ENCODE assay signal across 22 mouse cellular contexts in genomic region chr10:56974812-56975211, GRCm38 (mm10).
DNase-seq lines count a peak whose midpoint lies in the region; ATAC-seq and TF ChIP-seq lines count a peak whose summit lies in the region.
"Had no signal": no experiment of that assay in that cellular context is flagged by ENCODE, and none has a peak within 500 bp of the region (broad histone marks: within the 10 kb centered on the region; RNA-seq: fewer than 3 reads in every experiment).

No protein-coding gene starts in this region.

- no peak overlapping the region for H3K27ac ChIP-seq in kidney, embryonic 14.5 days (ENCODE audit: low read depth, low read length)
- H3K27ac ChIP-seq in kidney, embryonic 15.5 days: no peak overlapping the region
- H3K27ac ChIP-seq in kidney, embryonic 16.5 days (ENCODE audit: low read length): no peak overlapping the region
- H3K27ac ChIP-seq in kidney, postnatal 0 days: no peak overlapping the region
- H3K27ac ChIP-seq in kidney, adult 2 months (ENCODE audit: insufficient read depth, low read depth, low read length): no peak overlapping the region

- H3K4me3 ChIP-seq in kidney, embryonic 14.5 days (ENCODE audit: low read length): no peak overlapping the region
- no peak overlapping the region for H3K4me3 ChIP-seq in kidney, embryonic 15.5 days (replicated peaks)
- H3K4me3 ChIP-seq in kidney, embryonic 16.5 days (ENCODE audit: low read length): no peak overlapping the region
- H3K4me3 ChIP-seq in kidney, postnatal 0 days (replicated peaks; ENCODE audit: low read depth, low read length): no peak overlapping the region
- H3K4me3 ChIP-seq in kidney, adult 2 months (ENCODE audit: insufficient read depth, low read depth, low read length): no peak overlapping the region

- H3K4me2 ChIP-seq in kidney, embryonic 14.5 days (replicated peaks; ENCODE audit: low read depth, low read length): no peak overlapping the region
- no peak overlapping the region for H3K4me2 ChIP-seq in kidney, embryonic 15.5 days
- H3K4me2 ChIP-seq in kidney, embryonic 16.5 days (replicated peaks; ENCODE audit: low read depth, low read length): no peak overlapping the region
- H3K4me2 ChIP-seq in kidney, postnatal 0 days (ENCODE audit: low read length): no peak overlapping the region

- no peaks in the 10 kb centered on the region for H3K27me3 ChIP-seq in kidney, embryonic 14.5 days (ENCODE audit: control insufficient read depth, insufficient read depth, low read length)
- no peaks in the 10 kb centered on the region for H3K27me3 ChIP-seq in kidney, embryonic 15.5 days
- H3K27me3 ChIP-seq in kidney, embryonic 16.5 days (ENCODE audit: insufficient read depth, low read length): no peaks in the 10 kb centered on the region
- no peaks in the 10 kb centered on the region for H3K27me3 ChIP-seq in kidney, postnatal 0 days (ENCODE audit: insufficient read depth, low read length)
- no peaks in the 10 kb centered on the region for H3K27me3 ChIP-seq in kidney, adult 2 months (replicated peaks; ENCODE audit: control insufficient read depth, insufficient read depth, low read length)
- H3K27me3 ChIP-seq: CH12.LX had no signal

- no peaks in the 10 kb centered on the region for H3K9me3 ChIP-seq in kidney, embryonic 14.5 days (ENCODE audit: control insufficient read depth, low read length)
- no peaks in the 10 kb centered on the region for H3K9me3 ChIP-seq in kidney, embryonic 15.5 days (replicated peaks)
- H3K9me3 ChIP-seq in kidney, embryonic 16.5 days (ENCODE audit: low read length): no peaks in the 10 kb centered on the region
- no peaks in the 10 kb centered on the region for H3K9me3 ChIP-seq in kidney, postnatal 0 days (replicated peaks; ENCODE audit: low read length)
- H3K9me3 ChIP-seq: G1E had no signal

- no peak for TF ChIP-seq POLR2A in kidney, adult 2 months (IDR thresholded peaks at IDR 0.05; ENCODE audit: low read depth, low read length)

- no peak for DNase-seq in kidney, postnatal 14 days
- no peak for DNase-seq in kidney, postnatal 4 days
- no peak for DNase-seq in kidney, adult 9 months
- DNase-seq in kidney, postnatal 0 days (ENCODE audit: low spot score): peak; percentile 35
- DNase-seq in kidney, adult 2 months: no peak
- DNase-seq: adrenal gland, adult 2 months; adrenal gland, adult 8-10 months; adrenal gland, postnatal 10 days; adrenal gland, postnatal 14 days; adrenal gland, postnatal 25 days; adrenal gland, postnatal 36 days; B cell, adult 2 months; cerebellum, adult 11 months; cerebellum, adult 11-12 months had no signal

- ATAC-seq in kidney, embryonic 14.5 days (ENCODE audit: low FRiP score, low TSS enrichment): peak; percentile 94
- ATAC-seq in kidney, embryonic 15.5 days (replicated peaks; ENCODE audit: low FRiP score): peak; percentile 94
- peak; percentile 81 for ATAC-seq in kidney, embryonic 16.5 days (ENCODE audit: low FRiP score, low TSS enrichment)
- no peak; the same call in 1 of the 2 replicates for ATAC-seq in kidney, postnatal 0 days (replicated peaks; ENCODE audit: low FRiP score, low read depth)
- ATAC-seq: activated CD4-positive, CD25-positive, alpha-beta regulatory T cell, adult 4 months; CD4-positive, CD25-positive, alpha-beta regulatory T cell, adult 4 months; Patski had no signal

- no peak for TF ChIP-seq CTCF in kidney, postnatal 0 days (IDR thresholded peaks at IDR 0.05; ENCODE audit: low read depth)
- TF ChIP-seq CTCF in kidney, adult 2 months (conservative IDR thresholded peaks at IDR 0.05; ENCODE audit: insufficient read depth, insufficient read length, low read depth, low read length): no peak

- H3K4me1 ChIP-seq in kidney, embryonic 14.5 days (ENCODE audit: control insufficient read depth, insufficient read depth, low read length): no peaks in the 10 kb centered on the region
- no peaks in the 10 kb centered on the region for H3K4me1 ChIP-seq in kidney, embryonic 15.5 days
- no peaks in the 10 kb centered on the region for H3K4me1 ChIP-seq in kidney, embryonic 16.5 days (ENCODE audit: insufficient read depth, low read length)
- no peaks in the 10 kb centered on the region for H3K4me1 ChIP-seq in kidney, postnatal 0 days (replicated peaks; ENCODE audit: insufficient read depth, low read length)
- no peaks in the 10 kb centered on the region for H3K4me1 ChIP-seq in kidney, adult 2 months (ENCODE audit: control insufficient read depth, insufficient read depth, low read length)

- WGBS in kidney, embryonic 14.5 days: 53% methylated on average over 5 of the region's 5 CpGs
- 48% methylated on average over 5 of the region's 5 CpGs for WGBS in kidney, embryonic 15.5 days
- WGBS in kidney, embryonic 16.5 days: 57% methylated on average over 5 of the region's 5 CpGs
- WGBS in kidney, postnatal 0 days: 51% methylated on average over 5 of the region's 5 CpGs
- WGBS in kidney, adult 2 months: 49% methylated on average over 5 of the region's 5 CpGs

- no peak overlapping the region for H3K9ac ChIP-seq in kidney, embryonic 14.5 days (ENCODE audit: low read depth, low read length)
- no peak overlapping the region for H3K9ac ChIP-seq in kidney, embryonic 15.5 days
- no peak overlapping the region for H3K9ac ChIP-seq in kidney, embryonic 16.5 days (replicated peaks; ENCODE audit: low read length)
- no peak overlapping the region for H3K9ac ChIP-seq in kidney, postnatal 0 days (ENCODE audit: low read depth, low read length)

- no peaks in the 10 kb centered on the region for H3K36me3 ChIP-seq in kidney, embryonic 14.5 days (ENCODE audit: control insufficient read depth, insufficient read depth, low read length)
- H3K36me3 ChIP-seq in kidney, embryonic 15.5 days: no peaks in the 10 kb centered on the region
- H3K36me3 ChIP-seq in kidney, embryonic 16.5 days (ENCODE audit: insufficient read depth, low read length): no peaks in the 10 kb centered on the region
- H3K36me3 ChIP-seq in kidney, postnatal 0 days (ENCODE audit: insufficient read depth, low read length): no peaks in the 10 kb centered on the region
- no peaks in the 10 kb centered on the region for H3K36me3 ChIP-seq in kidney, adult 2 months (ENCODE audit: control insufficient read depth, insufficient read depth, low read length)
- H3K36me3 ChIP-seq: G1E had no signal
